Mouse (Mus musculus): Measurements from ENCODE around the gene Arid1b.

GRCm38 (mm10) chr17:5095741-5096140 lies 101.6 kb downstream of the Arid1b start:
- TF ChIP-seq CTCF (IDR thresholded peaks at IDR 0.05) (no peak), EP300 (IDR thresholded peaks at IDR 0.05) (no peak)

All from lung, postnatal 0 days (tissue).